Mouse (Mus musculus) cerebellum, postnatal 36 days (tissue): Measurements from ENCODE around the gene Mybpc3.

Experiments used
- DNase-seq, 2 experiments: peaks; one replicate each; pipeline ENCODE4 v3.0.0; 2021 to 2022; ENCODE audit warnings: mixed read lengths in 2 of 2

Mybpc3 gene

DNA sequence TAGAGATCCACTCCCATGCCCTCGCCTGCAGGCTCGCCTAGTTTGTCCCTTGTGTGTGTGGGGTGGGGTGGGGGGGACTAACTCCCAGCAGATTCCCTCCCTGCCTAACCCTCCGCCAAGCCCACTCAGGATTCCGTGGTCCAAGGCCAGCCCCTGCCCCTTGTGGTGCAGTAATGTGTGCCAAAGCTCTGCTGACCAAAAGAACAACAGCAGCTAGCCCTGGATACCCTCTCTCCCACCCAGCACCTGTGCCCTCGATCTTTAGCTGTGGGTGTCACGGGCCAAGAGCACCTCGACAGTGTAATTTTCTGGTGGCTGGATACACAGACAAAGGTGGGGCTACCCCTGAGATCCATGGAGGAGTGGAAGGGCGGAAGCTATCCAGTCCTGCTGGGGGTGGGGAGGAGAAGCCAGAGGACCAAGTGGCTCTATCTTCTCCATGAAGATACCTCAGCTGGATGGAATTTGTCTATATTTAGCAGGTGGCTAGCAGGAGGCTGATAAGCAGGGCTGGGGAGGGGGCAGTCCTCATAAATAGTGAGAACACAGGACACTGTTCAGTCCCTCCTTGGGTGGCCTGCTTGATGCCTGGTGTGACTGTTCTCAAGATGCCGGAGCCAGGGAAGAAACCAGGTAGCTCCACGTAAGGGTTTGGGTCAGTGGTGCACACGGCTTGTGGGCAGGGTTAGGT, at the start of gene Mybpc3:
Gene Mybpc3, plus strand, starts transcription at position 560 of the 691 bp plus-strand sequence.
- no peak for DNase-seq

DNA sequence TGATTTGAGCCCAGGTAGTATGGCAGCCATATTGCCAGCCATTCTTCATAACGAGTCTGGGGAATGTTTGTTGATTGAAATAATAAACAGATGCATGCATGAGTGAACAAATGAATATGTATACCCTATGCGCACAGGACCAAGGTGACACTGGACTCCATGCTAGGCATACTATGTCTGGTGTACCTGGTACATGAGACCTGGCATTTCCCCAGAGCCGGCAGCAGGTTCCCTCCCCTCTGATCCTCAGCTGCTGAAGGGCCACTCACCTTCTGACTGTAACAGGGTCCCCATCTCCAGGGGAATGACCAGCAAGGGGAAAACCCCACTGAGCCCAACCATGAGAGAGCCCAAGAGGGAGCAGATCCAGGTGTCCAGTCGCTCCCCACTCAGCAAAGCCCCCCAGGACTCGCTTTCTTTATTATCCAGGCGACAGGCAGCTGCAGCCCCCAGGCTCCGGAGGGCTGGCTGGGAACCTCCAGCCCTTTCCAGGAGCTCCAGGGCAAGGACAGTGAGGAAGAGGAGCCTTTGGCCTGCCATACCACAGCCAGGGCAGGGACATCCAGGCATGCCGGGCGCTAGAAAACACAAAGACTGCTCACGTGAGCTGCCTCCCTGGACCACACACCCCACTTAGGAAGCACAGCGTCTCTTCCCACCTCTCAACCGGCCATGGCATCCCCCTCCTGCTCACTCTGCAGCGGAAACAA, 49.6 kb upstream of the Mybpc3 start:
- no peak for DNase-seq

DNA sequence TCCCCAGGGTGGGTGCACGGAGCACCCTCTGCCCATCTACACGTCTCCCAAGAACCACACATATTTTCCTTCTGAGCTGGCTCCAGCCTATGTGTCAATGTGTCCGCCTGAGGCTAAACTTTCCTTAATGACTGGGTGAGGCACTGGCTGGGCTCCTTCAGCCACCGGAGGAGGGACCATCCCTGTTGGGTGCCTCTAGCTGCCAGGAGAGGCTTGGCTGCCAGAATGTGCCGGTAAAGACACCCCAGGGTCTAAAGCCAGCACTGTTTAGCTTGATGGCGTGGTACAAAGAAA, 49.1 kb upstream of the Mybpc3 start:
- DNase-seq: no peak

DNA sequence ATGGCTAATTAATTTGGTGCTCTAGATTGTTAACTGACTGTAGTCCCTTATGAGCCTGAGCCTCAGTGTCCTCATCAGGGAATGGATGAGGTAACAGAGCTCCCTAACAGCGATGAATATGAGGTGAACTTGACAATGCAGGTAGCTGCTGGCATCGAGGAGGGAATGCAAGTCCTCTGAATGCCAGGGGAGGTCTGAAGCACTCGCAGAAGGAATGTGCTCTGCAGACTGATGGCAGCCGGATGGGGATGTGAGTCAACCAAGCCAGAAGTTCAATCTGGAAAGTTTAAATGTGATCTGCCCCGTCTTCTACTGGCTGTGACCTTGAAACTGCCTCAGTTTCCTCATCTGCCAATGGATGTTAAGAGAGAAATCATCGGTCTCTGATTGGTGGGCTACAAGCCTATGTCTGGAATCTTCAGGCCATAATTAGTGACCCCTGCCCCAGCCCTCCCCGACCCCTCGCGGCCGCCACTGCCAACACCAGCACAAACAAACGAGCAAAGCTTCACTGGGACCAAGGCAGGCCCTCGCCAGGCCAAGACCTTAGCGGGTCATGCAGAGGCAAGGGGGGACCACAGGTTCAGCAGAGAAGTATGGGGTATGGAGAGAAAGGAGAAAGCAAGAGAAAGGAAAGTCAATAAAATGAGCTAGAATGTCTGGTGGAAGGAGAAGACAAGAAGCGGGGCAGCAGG, 48.5 kb upstream of the Mybpc3 start:
- no peak for DNase-seq

DNA sequence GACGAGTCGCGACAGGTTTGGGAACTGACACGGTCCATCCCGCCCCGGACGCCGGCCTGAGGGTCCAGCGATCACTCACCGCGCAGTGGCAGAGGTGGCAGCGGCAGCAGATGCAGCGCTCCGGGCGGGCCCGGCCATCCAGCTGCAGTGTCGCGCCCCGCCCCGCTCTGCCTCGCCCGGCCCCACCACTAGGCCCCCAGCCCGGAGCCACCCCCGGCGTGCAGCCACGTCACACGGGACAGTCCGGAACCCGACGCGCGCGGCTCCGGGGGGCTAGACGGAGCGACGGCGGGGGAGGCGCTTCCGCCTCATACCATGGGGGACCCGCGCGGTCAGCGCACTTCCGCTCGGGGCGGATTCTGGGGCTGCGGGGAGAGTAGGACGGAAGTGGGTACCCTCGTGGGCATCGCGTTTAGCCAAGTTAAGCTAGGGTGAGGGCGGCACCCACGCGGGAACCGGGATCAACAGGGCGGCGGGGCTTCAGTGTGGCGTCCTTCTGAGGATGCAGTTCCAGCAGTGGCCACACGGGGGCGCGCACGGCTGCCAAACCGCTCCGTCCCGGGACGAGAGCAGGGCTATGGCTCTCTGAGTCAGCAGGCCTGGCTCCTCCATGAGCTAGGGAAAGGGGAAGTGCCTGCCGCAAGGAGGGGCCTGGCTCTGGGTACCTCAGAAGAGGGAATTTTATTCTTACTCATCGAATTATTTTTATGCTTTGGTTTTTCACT, 47.7 kb upstream of the Mybpc3 start, which contains the start of gene Slc39a13:
Gene Slc39a13, minus strand, starts transcription at position 342 of the 725 bp plus-strand sequence.
- peak; percentile 94 to 95 for DNase-seq

DNA sequence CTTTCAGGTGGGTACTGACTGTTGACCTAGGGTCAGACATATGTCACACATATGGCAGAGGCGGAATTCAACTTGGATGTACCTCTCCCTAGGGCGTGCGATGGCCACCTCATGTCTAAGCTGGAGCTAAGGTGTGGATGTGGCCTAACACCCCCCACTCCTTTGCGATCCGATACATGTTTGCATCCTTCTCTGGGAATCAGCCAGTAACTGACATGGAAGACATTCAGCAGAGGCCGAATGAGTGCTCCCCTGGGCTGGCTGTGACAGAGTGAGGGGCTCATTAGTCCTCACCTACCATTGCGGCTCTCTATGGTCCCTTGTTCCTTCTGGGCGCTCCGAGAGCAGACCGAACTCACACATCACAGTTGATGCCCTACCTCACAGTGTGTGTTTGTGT, 46.9 kb upstream of the Mybpc3 start:
- DNase-seq: no peak

DNA sequence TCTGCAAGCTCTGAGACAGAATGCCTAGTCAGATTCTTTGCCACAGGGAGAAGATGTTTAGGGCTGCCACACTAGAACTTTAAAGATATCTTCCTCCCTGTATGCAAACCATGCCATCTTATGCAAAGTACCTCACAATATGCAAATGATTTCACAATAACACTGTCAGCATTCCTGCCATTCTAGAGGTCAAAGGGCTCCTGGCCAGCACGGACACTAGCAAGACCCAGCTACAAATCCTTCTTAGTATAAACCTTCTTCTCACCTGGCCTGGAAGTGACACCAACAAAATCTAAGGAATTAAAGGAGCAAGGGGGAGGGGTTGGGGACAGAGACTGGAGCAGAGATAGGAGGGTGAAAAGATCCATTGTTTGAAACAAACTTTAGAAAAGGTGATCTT, 45.9 kb upstream of the Mybpc3 start:
- DNase-seq: no peak

DNA sequence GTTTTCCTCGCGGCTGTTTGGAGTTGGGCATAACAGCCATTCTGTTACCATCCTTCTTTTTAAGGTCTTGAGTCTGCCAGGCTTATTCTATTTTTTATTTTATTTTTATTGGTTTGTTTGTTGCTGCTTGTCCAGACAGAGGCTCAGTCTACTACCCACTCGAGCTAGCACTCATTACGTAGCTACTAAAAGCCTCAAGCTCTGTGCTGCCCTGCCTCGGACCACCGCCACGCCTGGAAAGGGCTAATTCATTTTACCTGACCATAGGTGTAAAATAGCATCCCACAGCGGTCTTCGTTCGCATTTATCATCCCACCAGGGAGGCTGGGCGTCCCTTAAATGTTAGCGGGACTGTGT, 40.0 kb upstream of the Mybpc3 start:
- no peak for DNase-seq

DNA sequence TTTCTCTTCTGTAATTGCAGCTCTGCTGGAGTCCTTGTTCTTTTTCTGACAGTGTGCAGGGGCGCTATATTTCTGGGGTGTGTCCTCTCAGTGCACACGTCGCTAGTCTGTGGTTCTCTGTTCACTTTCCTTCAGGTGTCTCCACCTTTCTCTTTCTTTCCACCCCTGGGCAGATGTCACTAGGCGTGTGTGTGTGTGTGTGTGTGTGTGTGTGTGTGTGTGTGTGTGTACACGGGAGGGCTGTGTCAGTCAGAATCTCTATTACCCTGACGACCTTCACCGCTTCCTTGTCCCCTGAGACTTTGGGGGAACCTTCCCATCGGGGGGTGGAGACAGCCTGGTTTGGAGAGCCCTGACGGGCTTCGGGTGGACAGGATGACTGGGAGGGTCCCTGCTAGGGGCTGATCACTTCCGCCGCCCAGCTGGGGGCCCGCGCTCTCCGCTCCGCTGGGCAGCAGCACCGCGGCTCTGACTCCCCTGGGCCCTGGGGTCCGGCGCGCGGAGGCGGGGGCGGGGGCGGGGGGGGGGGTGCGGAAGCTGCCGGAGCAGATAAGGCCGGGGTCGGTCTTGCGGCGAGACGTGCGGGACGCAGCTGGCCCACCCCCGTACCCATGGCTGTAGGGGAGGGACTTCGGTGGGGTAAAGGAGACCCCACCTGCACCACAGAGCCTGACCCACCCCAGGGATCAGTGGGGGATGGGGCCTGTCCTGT, 39.5 kb upstream of the Mybpc3 start:
- DNase-seq: no peak

DNA sequence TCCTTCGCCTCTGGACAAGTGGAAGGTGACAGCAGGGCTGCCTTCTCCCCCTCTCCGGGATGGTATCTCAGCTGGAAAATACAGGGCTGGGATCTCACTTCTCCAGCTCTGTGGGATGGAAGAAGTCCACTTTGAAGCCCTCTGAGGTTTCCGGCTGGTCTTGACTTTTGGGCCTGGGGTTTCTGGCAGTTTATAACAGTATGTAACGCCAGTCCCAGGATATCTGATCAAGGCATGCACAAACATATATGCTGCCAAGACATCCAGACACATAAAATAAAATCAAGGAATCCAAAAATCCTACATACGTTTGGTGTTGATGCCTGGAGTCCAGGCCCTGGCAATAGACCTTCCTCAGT, 38.9 kb upstream of the Mybpc3 start:
- no peak for DNase-seq

DNA sequence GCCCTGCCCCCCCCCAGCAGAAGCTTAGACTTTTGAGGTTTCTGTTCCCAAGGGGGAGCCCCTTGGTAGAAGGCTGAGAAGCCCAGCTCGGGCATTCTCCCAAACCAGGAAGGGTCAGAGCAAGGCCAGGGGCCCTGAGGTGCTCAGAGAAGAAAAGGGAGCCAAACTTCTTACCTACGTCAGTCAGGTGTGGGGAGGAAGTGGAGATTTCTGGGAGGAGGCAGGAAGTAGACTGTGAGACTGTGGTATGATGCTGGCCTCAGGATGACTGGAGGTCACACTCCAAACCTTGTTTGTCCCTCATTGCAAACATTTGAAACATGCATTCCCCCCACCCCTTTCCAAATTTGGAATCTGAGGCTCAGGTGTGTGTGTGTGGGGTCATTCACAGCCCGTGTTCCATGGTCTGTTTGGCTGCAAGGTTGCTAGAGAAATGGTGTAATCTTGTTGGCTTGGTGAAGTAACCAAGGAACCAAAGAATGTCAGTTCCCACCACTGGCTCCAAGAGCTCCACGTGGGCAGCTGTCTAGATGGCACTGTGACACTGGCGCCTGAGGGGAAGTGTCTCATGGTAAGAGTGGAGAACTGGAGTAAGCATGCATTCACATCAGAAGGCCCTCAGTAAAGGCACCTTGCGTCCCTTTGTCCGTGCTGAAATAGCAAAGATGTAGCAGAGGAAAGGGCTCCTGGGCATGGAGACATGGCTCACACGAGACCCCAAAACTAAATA, 37.0 kb upstream of the Mybpc3 start:
- DNase-seq: no peak

DNA sequence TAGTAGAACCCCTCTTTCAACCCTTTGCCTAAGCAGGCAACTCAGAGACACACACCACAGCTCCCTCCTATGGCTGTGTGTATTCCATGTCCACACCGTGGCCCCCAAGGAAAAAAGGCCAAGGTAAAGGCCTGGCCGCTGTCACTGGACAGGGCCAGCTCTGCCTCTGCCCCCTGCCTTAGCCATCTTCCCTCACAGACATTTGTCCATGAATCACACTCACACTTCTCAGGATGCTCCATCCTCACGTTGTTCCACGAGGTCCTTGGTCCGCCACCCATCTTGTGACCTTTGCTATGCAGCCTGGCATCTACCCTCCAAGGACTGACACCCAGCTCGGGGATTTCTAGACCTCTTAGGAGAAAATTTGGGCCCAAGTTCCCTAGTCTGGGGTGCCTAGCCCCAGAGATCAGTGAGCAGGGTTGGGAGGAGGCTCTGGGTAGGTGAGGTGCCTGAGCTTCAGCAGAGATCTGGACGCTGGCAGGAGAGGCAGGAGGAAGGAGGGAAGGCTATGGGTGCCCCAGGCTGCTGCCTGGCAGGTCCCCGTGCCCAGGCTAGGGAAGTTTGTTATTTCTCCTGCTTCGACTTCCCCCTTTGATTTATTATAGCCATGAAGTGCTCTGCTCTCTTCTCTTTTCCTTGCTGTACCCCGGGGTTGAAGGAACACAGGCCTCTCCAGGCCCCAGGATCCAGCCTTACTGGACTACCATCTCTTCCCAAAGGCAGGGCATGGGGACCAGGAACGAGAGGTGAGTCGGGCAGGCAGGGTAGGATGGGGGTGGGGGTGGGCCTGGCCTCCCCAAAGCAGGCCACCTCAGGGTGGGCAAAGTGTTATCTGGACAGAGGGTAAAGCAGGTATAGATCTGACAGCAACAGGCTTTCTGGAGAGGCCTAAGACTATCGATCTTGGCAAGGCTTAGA, 35.9 kb upstream of the Mybpc3 start, which contains the start of gene Spi1:
Gene Spi1, plus strand, starts transcription at position 616 of the 921 bp plus-strand sequence.
- no peak for DNase-seq

DNA sequence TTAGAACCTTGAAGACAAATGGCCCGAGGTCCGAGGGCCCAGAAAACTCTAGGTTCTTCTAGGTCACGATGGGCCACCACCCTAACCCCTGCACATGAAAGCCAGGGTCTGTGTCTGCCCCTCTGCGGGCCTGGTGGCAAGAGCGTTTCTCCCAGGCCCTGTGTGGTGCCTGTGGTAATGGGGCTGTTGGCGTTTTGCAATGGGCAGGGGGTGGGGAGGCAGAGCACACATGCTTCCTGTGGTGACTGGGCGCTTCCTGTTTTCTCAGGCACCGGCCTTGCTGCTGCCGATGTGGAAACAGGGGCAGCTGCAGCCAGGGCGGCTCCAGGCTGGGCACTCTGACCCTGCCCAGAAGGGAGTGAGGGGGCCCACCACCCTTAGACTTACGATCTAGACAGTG, 35.1 kb upstream of the Mybpc3 start:
- DNase-seq: no peak

DNA sequence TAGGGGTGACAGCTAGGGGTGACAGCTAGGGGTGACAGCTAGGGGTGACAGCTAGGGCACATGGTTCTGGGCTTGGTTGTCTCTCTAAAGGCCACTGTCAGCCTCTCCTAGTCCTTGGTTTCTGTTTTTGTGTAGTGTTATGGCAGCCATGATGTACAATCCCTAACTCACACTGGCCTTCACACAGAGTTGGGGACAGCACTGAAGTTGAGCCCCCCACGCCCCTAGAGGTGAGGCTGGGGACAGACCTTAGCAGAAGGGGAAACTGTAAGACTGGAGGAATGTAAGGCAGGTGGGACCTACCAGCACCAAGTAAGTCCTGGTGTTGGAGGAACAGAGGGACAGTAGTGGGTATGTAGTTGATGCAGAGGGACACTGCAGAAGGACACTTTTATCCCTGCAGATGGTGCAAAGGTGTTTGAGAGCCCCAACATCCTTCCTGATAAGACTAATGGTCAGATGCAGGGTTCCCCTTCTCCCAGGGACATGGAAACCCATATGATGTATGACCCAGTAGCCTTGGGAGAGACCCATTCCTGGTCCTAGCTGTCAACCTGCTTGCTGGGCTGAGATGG, 34.5 kb upstream of the Mybpc3 start:
- no peak for DNase-seq

DNA sequence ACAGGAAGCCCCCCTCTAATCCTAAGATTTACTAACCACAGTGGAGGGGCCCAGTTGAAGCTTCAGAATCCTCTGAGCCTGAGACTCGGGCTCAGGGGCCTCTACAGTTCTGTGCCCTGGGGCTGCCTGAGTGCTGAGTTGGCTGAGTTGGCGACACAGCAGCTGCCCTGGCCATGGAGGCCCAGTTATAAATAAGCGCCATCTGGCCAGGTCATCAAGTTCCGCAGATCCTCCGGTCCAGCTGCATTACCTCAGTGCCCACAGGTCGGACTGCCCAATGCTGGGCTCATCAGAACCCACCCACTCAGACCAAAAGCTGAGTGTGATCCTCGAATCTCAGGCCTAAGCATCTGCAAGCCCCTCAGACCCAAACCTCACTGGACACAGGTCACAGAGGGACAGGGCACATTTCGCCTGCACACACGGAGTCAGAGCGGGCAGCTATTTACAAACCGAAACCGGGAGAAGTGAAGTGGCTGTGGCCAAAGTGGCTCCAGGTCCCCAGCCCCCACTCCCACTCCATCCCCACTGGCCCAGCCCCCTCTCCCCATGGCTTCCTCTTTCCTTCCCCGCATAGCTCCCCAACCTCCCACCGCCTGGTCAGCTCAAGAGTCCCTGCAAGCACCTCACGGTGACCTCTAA, 33.6 kb upstream of the Mybpc3 start:
- no peak for DNase-seq

DNA sequence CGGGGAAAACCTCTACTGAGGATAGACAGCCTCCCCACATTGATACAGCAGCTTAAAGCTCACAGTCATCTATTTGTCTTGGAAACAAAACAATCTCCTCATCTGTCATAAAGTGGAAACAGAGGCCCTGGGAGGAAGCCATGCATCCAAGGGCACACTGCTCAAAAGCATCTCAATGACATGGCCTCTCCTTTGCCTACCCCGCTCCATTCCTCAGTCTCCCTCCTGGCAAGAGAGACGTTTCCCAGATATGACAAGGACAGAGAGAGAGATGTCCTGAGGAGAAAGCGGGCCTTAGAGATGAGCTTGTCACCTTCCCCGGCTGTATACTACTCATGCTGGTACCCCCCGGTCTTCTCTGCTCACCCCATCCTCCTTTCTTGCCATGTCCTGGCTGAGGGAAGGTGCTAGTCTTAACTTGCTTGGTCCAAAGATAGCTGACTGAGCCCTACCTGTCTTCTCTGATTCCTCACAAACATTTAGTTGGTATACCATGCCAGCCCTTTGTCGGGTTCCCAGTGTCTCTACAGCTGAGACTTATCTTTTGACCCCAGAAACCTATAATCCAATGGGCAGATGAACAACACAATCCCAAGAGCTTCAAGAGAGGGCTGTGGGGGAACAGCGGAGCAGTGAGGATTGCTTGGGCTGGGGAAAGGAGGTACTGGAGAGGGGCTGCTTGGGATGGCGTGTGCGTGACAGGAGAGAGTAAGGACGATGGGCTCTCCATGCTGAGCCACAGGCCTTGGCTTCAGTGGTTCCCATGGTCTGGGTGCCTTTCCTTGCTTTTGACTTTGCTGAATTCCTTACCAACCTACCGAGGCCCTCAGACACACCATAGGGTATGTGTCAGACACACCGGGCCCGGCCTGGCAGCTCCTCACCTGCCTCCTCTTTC, 32.2 kb upstream of the Mybpc3 start:
- no peak for DNase-seq

DNA sequence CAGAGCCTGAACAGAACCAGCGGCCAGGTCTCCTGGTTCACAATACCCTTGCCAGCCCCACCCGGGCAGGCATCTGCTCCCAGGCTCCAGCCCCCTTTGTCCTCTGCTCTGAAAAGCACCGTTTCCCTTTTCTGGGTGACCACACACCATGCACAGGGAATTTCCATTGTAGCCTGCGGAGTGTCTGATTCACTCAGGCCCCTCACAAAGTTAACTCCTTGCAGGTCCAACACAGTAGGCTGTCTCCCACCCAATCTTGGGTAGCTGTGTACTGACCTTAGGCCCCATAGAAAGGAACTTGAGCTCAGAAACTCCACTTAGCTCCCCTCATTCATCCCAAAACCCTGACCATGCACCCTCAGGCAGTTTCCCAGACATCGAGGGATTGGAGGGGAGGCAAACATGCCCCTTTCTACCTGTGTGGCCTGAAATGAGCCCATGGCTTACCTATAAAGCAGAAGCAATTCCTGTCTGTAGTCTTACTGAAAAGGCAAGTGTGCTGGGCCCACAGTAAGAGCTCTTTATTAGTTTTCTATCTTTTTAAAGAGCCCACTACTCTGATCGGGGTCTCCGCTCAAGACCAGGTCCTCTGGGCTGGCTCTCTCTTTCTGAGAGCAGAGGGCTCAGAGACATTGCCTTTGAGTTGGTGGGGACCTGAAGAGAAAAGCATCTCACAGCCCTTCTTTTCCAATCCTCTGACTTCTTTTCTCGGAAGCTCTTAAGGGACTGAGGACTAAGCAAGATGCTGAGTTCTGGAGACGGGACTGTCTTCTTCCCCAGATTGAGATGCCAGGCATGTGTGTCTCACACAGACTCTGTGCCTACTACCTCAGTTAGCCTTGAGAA, 31.3 kb upstream of the Mybpc3 start:
- DNase-seq: no peak

DNA sequence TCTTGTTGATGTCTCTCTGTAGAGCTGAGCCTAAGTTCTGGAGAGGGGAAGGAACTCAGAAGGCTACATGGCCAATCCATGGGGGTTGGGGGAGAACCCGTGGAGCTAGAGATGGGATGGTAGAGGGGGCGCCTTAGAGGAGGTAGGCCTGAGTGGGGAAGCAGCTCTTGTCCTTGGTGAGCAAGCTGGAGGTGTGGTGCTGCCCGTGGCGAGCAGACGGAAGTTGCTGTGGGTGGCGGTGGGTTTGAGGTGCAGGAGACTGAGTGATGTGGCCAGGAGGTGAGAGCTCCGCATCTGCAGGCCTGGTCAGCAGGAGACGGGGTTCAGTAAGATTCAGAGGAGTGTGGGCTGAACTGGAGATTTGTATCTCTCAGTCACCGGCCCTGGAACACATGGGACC, 30.5 kb upstream of the Mybpc3 start:
- no peak for DNase-seq
